Mouse (Mus musculus) CH12.LX (cell line): Measurements from ENCODE around the gene Ror1.

ENCODE experiments used
- CTCF ChIP-seq, 2 experiments: IDR thresholded peaks in 1 of 2; conservative IDR thresholded peaks in 1 of 2; 2 replicates each; pipeline ENCODE4 v1.5.1; 2011 to 2012; ENCODE audit warnings: low read depth in 2 of 2, low read length in 2 of 2, improper control_type of control experiment in 1 of 2, inconsistent platforms in 1 of 2, mild to moderate bottlenecking in 1 of 2, moderate library complexity in 1 of 2
- ELF1 ChIP-seq: IDR thresholded peaks from 2 replicates; pipeline ENCODE4 v1.6.1; 2014; ENCODE audit warnings: low read depth, mild to moderate bottlenecking, inconsistent platforms, low read length, improper control_type of control experiment
- EP300 ChIP-seq: IDR thresholded peaks from 2 replicates; pipeline ENCODE4 v1.6.1; 2011; ENCODE audit warnings: low read length, improper control_type of control experiment
- HCFC1 ChIP-seq: IDR thresholded peaks from 2 replicates; pipeline ENCODE4 v1.6.1; 2012; ENCODE audit warnings: low read depth, mild to moderate bottlenecking, inconsistent platforms, low read length, improper control_type of control experiment
- MXI1 ChIP-seq: IDR thresholded peaks from 2 replicates; pipeline ENCODE4 v1.6.1; 2011; ENCODE audit warnings: mild to moderate bottlenecking, low read depth, low read length, improper control_type of control experiment
- POLR2A ChIP-seq: IDR thresholded peaks from 2 replicates; pipeline ENCODE4 v1.6.1; 2011; ENCODE audit warnings: low read depth, mild to moderate bottlenecking, improper control_type of control experiment, low read length

GRCm38 (mm10) chr4:100247826-100248225 is 152.2 kb downstream of the Ror1 start:
- TF ChIP-seq EP300 (no peak), CTCF (conservative IDR thresholded peaks at IDR 0.05 in 1 of 2, IDR thresholded peaks at IDR 0.05 in 1 of 2; ENCODE audit: low read depth in 2 of 2, low read length in 2 of 2) (no peak), ELF1 (no peak), POLR2A (no peak), HCFC1 (no peak), MXI1 (no peak)
